Mouse (Mus musculus): Measurements from ENCODE around the gene Stox2.

The Stox2 gene

DNA sequence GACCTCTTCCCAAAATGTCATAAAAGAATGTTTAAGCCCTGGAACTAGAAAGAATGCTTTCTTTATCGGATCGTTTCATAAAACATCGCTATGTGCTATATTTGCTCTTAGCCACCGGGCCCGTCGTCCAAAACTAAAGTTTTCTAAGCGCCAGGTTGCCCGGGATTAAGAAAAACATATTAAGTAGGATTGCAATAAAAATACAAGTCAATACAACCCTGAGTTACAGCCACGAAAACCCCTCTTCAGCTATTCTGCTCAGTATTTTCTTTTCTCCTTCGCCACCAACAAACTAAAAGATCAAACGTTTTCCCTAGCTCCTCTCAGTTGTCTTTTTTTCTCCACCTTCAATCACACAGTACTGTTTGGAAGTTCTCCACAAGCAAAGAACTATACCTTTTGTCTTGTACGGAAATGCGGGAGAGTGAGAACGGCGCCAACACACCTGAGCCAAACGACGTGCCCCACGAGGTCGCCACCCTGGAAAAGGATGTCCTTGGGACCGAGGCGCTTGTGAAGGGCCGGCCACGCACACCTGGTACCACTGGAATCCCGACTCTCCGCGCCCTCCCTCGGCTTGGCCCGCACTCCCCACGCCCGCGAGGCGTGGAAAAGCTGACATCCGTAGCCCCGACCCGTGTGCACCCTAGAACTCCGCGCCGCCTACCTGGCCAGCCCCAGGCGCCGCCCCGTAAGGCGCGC lies 34.0 kb downstream of the Stox2 start:
- no peak for ATAC-seq (ENCODE audit: insufficient number of reproducible peaks, low FRiP score, low TSS enrichment)

- no peak for ATAC-seq (ENCODE audit: insufficient number of reproducible peaks, low FRiP score, low TSS enrichment)
Measured at GRCm38 (mm10) chr8:47411321-47411720, 34.8 kb downstream of the Stox2 start.

DNA sequence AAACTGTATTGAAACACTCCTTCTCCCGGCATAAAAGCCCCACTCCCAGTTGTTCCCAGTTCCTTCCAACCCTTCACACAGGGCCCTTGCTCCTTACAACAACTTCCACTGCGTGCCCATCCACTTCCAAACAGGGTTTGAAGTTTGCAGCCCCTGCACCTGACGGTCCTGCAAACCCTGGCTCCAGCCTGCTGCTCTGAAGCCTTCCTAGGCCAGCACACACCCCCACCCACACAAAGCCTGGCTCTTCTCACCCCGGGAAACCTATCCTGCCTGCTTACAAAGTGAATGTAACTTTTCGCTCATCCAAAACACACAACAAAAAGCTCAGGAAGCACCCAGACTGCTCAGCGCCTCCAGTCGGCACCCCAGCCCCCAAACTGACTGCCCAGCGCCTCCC lies 37.1 kb downstream of the Stox2 start:
- no peak for ATAC-seq (ENCODE audit: insufficient number of reproducible peaks, low FRiP score, low TSS enrichment)

DNA sequence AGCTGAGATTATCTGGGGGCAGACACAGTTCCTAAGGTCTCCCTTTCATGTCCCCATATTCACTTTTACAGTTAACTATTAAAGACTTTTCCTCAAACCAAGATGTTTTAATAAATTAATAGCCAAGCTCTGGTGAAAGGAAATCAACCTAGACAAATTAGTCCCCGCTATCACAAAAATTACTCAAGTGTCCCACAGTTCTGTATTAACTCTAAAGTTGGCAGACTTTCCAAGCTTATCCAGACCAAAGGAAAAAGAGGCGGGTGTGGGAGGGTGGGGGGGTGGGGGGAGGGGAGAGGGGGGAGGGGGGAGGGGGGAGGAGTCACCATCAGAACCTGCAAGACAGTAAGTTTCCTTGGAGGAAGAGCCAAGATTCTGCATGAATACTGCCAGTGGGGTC lies 41.3 kb downstream of the Stox2 start:
- ATAC-seq (ENCODE audit: insufficient number of reproducible peaks, low FRiP score, low TSS enrichment): no peak

- ATAC-seq (ENCODE audit: insufficient number of reproducible peaks, low FRiP score, low TSS enrichment): no peak
Measured at GRCm38 (mm10) chr8:47392927-47393326, 53.2 kb downstream of the Stox2 start.

GRCm38 (mm10) chr8:47392290-47392689 lies 53.9 kb downstream of the Stox2 start:
- ATAC-seq (ENCODE audit: insufficient number of reproducible peaks, low FRiP score, low TSS enrichment): no peak

- ATAC-seq (ENCODE audit: insufficient number of reproducible peaks, low FRiP score, low TSS enrichment): no peak
Measured at GRCm38 (mm10) chr8:47391844-47392243, 54.3 kb downstream of the Stox2 start.

- ATAC-seq (ENCODE audit: insufficient number of reproducible peaks, low FRiP score, low TSS enrichment): no peak
Measured at GRCm38 (mm10) chr8:47389430-47389829, 56.7 kb downstream of the Stox2 start.

DNA sequence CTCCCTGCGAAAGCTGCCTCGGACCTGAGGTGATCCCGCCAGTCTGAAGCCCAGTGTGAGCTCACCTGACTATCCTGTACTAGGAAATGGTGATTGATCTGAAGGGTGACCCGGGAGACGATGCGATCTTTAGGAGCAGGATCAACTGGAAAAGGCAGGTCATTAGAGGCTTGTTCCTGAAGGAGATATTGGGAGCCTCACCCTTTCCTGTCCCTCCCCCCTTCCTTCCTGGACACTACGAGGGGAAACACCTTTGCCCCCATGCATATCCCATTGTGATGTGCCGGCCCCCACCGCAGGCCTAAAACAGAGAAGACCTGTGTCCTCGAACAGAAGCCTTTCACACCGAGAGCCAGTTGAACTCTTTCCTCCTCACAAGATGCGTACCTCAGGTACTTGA lies 58.0 kb downstream of the Stox2 start:
- no peak for ATAC-seq (ENCODE audit: insufficient number of reproducible peaks, low FRiP score, low TSS enrichment)

- ATAC-seq (ENCODE audit: insufficient number of reproducible peaks, low FRiP score, low TSS enrichment): no peak
Measured at GRCm38 (mm10) chr8:47385810-47386209, 60.4 kb downstream of the Stox2 start.

GRCm38 (mm10) chr8:47384151-47384550 lies 62.0 kb downstream of the Stox2 start:
- no peak for ATAC-seq (ENCODE audit: insufficient number of reproducible peaks, low FRiP score, low TSS enrichment)

GRCm38 (mm10) chr8:47383632-47384031 lies 62.5 kb downstream of the Stox2 start:
- ATAC-seq (ENCODE audit: insufficient number of reproducible peaks, low FRiP score, low TSS enrichment): no peak

GRCm38 (mm10) chr8:47381216-47381615 lies 64.9 kb downstream of the Stox2 start:
- no peak for ATAC-seq (ENCODE audit: insufficient number of reproducible peaks, low FRiP score, low TSS enrichment)

- no peak for ATAC-seq (ENCODE audit: insufficient number of reproducible peaks, low FRiP score, low TSS enrichment)
Measured at GRCm38 (mm10) chr8:47380725-47381124, 65.4 kb downstream of the Stox2 start.

GRCm38 (mm10) chr8:47380075-47380474 lies 66.1 kb downstream of the Stox2 start:
- ATAC-seq (ENCODE audit: insufficient number of reproducible peaks, low FRiP score, low TSS enrichment): no peak

- ATAC-seq (ENCODE audit: insufficient number of reproducible peaks, low FRiP score, low TSS enrichment): no peak
Measured at GRCm38 (mm10) chr8:47376651-47377050, 69.5 kb downstream of the Stox2 start.

- no peak for ATAC-seq (ENCODE audit: insufficient number of reproducible peaks, low FRiP score, low TSS enrichment)
Measured at GRCm38 (mm10) chr8:47373757-47374156, 72.4 kb downstream of the Stox2 start.

- ATAC-seq (ENCODE audit: insufficient number of reproducible peaks, low FRiP score, low TSS enrichment): no peak
Measured at GRCm38 (mm10) chr8:47371539-47371938, 74.6 kb downstream of the Stox2 start.

DNA sequence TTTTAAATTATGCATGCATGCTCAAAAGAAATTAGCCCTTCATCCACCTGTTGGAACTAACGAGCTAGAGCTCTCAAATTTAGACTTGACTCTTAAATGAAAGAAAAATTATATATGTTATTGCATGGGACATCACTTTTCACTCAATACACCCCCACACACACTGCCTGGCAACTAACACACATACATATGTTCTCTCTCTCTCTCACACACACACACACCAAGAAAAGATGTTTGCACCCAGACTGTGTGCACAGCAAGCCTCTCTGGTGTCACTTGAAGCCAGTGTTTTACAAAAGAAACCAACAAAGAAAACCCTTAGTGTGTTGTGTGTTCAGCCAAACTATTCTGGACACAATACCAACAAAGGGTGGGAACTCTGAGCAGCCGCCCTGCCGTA lies 75.1 kb downstream of the Stox2 start:
- ATAC-seq (ENCODE audit: insufficient number of reproducible peaks, low FRiP score, low TSS enrichment): no peak

DNA sequence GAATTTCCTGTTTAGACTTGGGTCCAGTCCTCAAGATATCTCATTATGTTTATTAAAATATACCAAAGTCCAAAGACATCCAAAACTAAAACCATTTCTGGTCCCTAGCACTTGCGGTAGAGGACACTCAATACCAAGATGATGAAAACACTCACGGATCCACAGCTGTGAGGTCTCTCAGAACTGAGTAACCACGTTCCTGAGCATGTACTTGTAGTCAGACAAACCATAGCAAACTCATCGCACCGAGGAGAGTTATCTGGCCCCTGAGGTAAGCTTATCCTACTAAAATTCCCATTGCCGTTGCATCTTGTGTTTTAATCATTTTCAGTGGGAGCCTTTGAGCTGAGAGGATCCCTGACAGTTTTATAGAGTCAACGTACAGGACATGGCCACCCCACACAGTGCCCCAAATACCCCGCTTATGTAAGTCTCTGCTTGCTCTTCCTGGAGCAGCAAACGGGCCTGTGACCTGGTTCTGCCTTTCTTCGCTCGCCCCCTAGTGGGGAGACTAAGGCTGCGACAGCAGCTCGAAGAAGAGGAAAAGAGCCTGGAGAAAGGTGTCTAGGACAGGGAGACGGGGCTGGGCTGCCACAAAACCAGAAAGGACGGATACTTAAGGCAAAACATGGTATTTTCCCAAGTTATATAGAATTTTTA lies 75.6 kb downstream of the Stox2 start:
- peak; percentile 93 for ATAC-seq (ENCODE audit: insufficient number of reproducible peaks, low FRiP score, low TSS enrichment)

DNA sequence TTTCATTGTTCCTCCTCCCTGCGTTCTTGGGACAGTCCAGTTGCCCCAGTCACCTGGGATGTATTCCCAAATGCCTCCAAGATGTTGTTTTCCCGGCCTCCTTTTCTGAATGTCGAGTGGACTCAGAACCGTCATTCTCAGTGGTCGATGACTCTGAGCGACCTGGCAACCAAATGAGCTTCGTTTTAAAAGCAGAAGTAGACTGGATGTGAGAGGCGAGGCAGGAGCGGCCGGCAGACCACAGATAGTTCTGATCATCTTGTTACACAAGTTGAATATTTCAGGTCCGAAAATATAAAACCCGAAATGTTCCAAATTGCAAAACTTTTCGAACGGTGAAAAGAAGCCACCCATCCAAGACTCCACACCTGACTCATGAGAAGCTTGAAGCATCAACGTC lies 76.2 kb downstream of the Stox2 start:
- ATAC-seq (ENCODE audit: insufficient number of reproducible peaks, low FRiP score, low TSS enrichment): no peak
